Mouse (Mus musculus) heart, adult 10 weeks (tissue): ENCODE measurements around the gene Nfs1. TPM values are rescaled to one million over a fixed set of nuclear protein-coding genes. Genes with fewer than 3 reads are reported as not detected.

Experiments
- polyA plus RNA-seq: library from polyadenylated mRNA; stranded (reverse); fragments of 350-450 nt; fragmentation: Illumina TruSeq; extraction: RNeasy Lipid Tissue Mini Kit (QIAGEN cat#74804); gene quantifications from one replicate; pipeline ENCODE4 v1.2.3, GENCODE M21; 2014; ENCODE audit warnings: low read depth, low replicate concordance

Nfs1 gene
- 115 TPM for polyA plus RNA-seq

GRCm38 (mm10) chr2:156143953-156144724 is at the start of gene Nfs1, which contains the start of gene Romo1:
TSS of gene Nfs1 (minus strand) at chr2:156144186.
TSS of gene Romo1 (plus strand) at chr2:156144039.

GRCm38 (mm10) chr2:156180094-156180821 is 36.3 kb upstream of the Nfs1 start, which contains the start of gene Rbm39:
TSS of gene Rbm39 (minus strand) at chr2:156180238.

GRCm38 (mm10) chr2:156126992-156127391 is 17.0 kb downstream of the Nfs1 start, which contains the start of gene Gm28036:
TSS of gene Gm28036 (minus strand) at chr2:156127092.

GRCm38 (mm10) chr2:156111358-156112079 is 32.5 kb downstream of the Nfs1 start, which contains the start of the genes Cpne1 and Rbm12:
TSS of gene Cpne1 (minus strand) at chr2:156111965.
TSS of gene Rbm12 (minus strand) at chr2:156111978.

Other genes with a start within 250 kb of the Nfs1 start
- 239 TPM for gene Uqcc1, start 213.9 kb downstream of the Nfs1 start, polyA plus RNA-seq
- not detected for gene Gm15557, start 203.5 kb downstream of the Nfs1 start, polyA plus RNA-seq
- gene Gdf5, start 198.8 kb downstream of the Nfs1 start, polyA plus RNA-seq, result not detected
- 6.9 TPM for gene Cep250, start 187.7 kb downstream of the Nfs1 start, polyA plus RNA-seq
- gene 6430550D23Rik, start 136.2 kb downstream of the Nfs1 start, polyA plus RNA-seq, result 0.45 TPM
- gene Ergic3, start 136.1 kb downstream of the Nfs1 start, polyA plus RNA-seq, result 67.2 TPM
- gene Fer1l4, start 91.2 kb downstream of the Nfs1 start, polyA plus RNA-seq, result not detected
- 0.81 TPM for gene Spag4, start 79.0 kb downstream of the Nfs1 start, polyA plus RNA-seq
- gene Cpne1, start 32.2 kb downstream of the Nfs1 start, polyA plus RNA-seq, result 14.5 TPM
- 7.3 TPM for gene Rbm12, start 32.2 kb downstream of the Nfs1 start, polyA plus RNA-seq
- 8.2 TPM for gene Gm28036, start 17.1 kb downstream of the Nfs1 start, polyA plus RNA-seq
- 208 TPM for gene Romo1, start 147 bp downstream of the Nfs1 start, polyA plus RNA-seq
- gene Rbm39, start 36.1 kb upstream of the Nfs1 start, polyA plus RNA-seq, result 170 TPM
- gene Phf20, start 52.3 kb upstream of the Nfs1 start, polyA plus RNA-seq, result 11.4 TPM
- gene Cnbd2, start 168.1 kb upstream of the Nfs1 start, polyA plus RNA-seq, result 1.4 TPM
- gene Scand1, start 168.5 kb upstream of the Nfs1 start, polyA plus RNA-seq, result 22.2 TPM